Mouse (Mus musculus) CH12.LX (cell line): ENCODE measurements around the gene Lcn12.
A peak's percentile ranks its signal among the peaks of the same experiment; 100 is the strongest.

Experiments used
- CTCF ChIP-seq, 2 experiments: IDR thresholded peaks in 1 of 2; conservative IDR thresholded peaks in 1 of 2; 2 replicates each; pipeline ENCODE4 v1.5.1; 2011 to 2012; ENCODE audit warnings: low read depth in 2 of 2, low read length in 2 of 2, improper control_type of control experiment in 1 of 2, inconsistent platforms in 1 of 2, mild to moderate bottlenecking in 1 of 2, moderate library complexity in 1 of 2
- MYC ChIP-seq: IDR thresholded peaks from 2 replicates; pipeline ENCODE4 v1.6.1; 2011; ENCODE audit warnings: low read depth, mild to moderate bottlenecking, improper control_type of control experiment, low read length
- RCOR1 ChIP-seq: conservative IDR thresholded peaks from 2 replicates; pipeline ENCODE4 v1.6.1; 2012; ENCODE audit warnings: low read depth, mild to moderate bottlenecking, inconsistent platforms, low read length, improper control_type of control experiment

GRCm38 (mm10) chr2:25506964-25507363 is 13.3 kb upstream of the Lcn12 start:
- peak in 1 of 2 experiments; percentile 54; a peak in 2 of 4 replicates for TF ChIP-seq CTCF (conservative IDR thresholded peaks at IDR 0.05 in 1 of 2, IDR thresholded peaks at IDR 0.05 in 1 of 2; ENCODE audit: low read depth in 2 of 2, low read length in 2 of 2)
- TF ChIP-seq RCOR1, result no peak
- TF ChIP-seq MYC, result no peak
